In genomic region chr10:88386251-88386650, GRCm38 (mm10) we compare ENCODE assay signal across 1 mouse cellular context.
TF ChIP-seq lines count a peak whose summit lies in the region.

No protein-coding gene starts in this region.

TF ChIP-seq in CH12.LX, 34 proteins besides CTCF, POLR2A, EP300 and RAD21 (continued from another document):
- TF ChIP-seq ZC3H11A (IDR thresholded peaks at IDR 0.05; ENCODE audit: low read depth, low read length): no peak
- TF ChIP-seq ELF1 (IDR thresholded peaks at IDR 0.05; ENCODE audit: low read depth, low read length): no peak
- no peak for TF ChIP-seq MAZ (IDR thresholded peaks at IDR 0.05; ENCODE audit: low read depth, low read length)
- no peak for TF ChIP-seq USF2 (conservative IDR thresholded peaks at IDR 0.05; ENCODE audit: low read depth, low read length)
